Mouse (Mus musculus) adrenal gland, postnatal 36 days (tissue): ENCODE results near the gene Myoz1. TPM values are rescaled to one million over a fixed set of nuclear protein-coding genes. Genes with fewer than 3 reads are reported as not detected.

ENCODE experiments used
- DNase-seq, 2 experiments: peaks; one replicate each; pipeline ENCODE4 v3.0.0; 2021; ENCODE audit warnings: mixed read lengths in 1 of 2
- total RNA-seq, 2 experiments: library from RNA; stranded (reverse); gene quantifications; 2 replicates each; pipeline ENCODE4 v1.2.3; 2021

The Myoz1 gene
- total RNA-seq, 2 experiments from 2014 or later: not detected

GRCm38 (mm10) chr14:20672990-20673389 lies 16.6 kb upstream of the Myoz1 start:
- DNase-seq: peak; percentile 24 to 28

GRCm38 (mm10) chr14:20668154-20668810 lies 11.9 kb upstream of the Myoz1 start, which contains the start of gene Synpo2l:
Gene Synpo2l (minus strand): TSS chr14:20668354.
- DNase-seq: no peak

GRCm38 (mm10) chr14:20667469-20667868 lies 11.1 kb upstream of the Myoz1 start:
- DNase-seq: no peak

- DNase-seq: no peak
Observed at GRCm38 (mm10) chr14:20664436-20664835, 8.1 kb upstream of the Myoz1 start.

- no peak for DNase-seq
Observed at GRCm38 (mm10) chr14:20663601-20664000, 7.3 kb upstream of the Myoz1 start.

GRCm38 (mm10) chr14:20662740-20663139 lies 6.4 kb upstream of the Myoz1 start:
- DNase-seq: no peak

- DNase-seq: peak in 1 of 2 experiments; percentile 12
Observed at GRCm38 (mm10) chr14:20661661-20662331, 5.5 kb upstream of the Myoz1 start.

GRCm38 (mm10) chr14:20660827-20661660 lies 4.7 kb upstream of the Myoz1 start:
- DNase-seq: peak; percentile 93 to 96

- DNase-seq: no peak
Observed at GRCm38 (mm10) chr14:20659687-20660086, 3.3 kb upstream of the Myoz1 start.

- no peak for DNase-seq
Observed at GRCm38 (mm10) chr14:20658902-20659301, 2.6 kb upstream of the Myoz1 start.

GRCm38 (mm10) chr14:20658326-20658725 lies 2.0 kb upstream of the Myoz1 start:
- DNase-seq: peak in 1 of 2 experiments; percentile 60

GRCm38 (mm10) chr14:20655731-20656130 lies 609 bp downstream of the Myoz1 start:
- DNase-seq: no peak

GRCm38 (mm10) chr14:20654690-20655421 lies 1.5 kb downstream of the Myoz1 start:
- DNase-seq: no peak

GRCm38 (mm10) chr14:20651722-20652256 lies 4.6 kb downstream of the Myoz1 start:
- no peak for DNase-seq

- DNase-seq: no peak
Observed at GRCm38 (mm10) chr14:20651000-20651399, 5.3 kb downstream of the Myoz1 start.

GRCm38 (mm10) chr14:20646381-20646780 lies 10.0 kb downstream of the Myoz1 start:
- DNase-seq: no peak

- no peak for DNase-seq
Observed at GRCm38 (mm10) chr14:20645547-20645946, 10.8 kb downstream of the Myoz1 start.

GRCm38 (mm10) chr14:20641438-20641875 lies 14.9 kb downstream of the Myoz1 start:
- DNase-seq: no peak

GRCm38 (mm10) chr14:20640644-20641437 lies 15.5 kb downstream of the Myoz1 start, which contains the start of gene Usp54:
Gene Usp54 (minus strand): TSS chr14:20641063.
- peak; percentile 97 to 98 for DNase-seq

GRCm38 (mm10) chr14:20639918-20640619 lies 16.3 kb downstream of the Myoz1 start:
- peak in 1 of 2 experiments; percentile 27 for DNase-seq
